In genomic region chr5:7960176-7960575, GRCm38 (mm10) we compare ENCODE assay signal across 8 mouse cellular contexts. TPM values are rescaled to one million over a fixed set of nuclear protein-coding genes. Genes with fewer than 3 reads are reported as not detected.
DNase-seq lines count a peak whose midpoint lies in the region; ATAC-seq and TF ChIP-seq lines count a peak whose summit lies in the region.

Gene Steap4 (plus strand): TSS chr5:7960457.

- no peak within 1 kb of the TSS for H3K27ac ChIP-seq in intestine, postnatal 0 days (ENCODE audit: low read depth, low read length)

- no peaks in the 10 kb centered on the region for H3K4me1 ChIP-seq in intestine, postnatal 0 days (replicated peaks; ENCODE audit: control insufficient read depth, insufficient read depth, low read length)

- peak within 1 kb of the TSS; percentile 19 for H3K4me3 ChIP-seq in intestine, postnatal 0 days (ENCODE audit: low read depth, low read length)

- TF ChIP-seq CTCF in intestine, postnatal 0 days (IDR thresholded peaks at IDR 0.05; ENCODE audit: low read depth), result no peak

- ATAC-seq in intestine, postnatal 0 days, result peak; percentile 51

- no peaks in the 10 kb centered on the region for H3K9me3 ChIP-seq in intestine, postnatal 0 days (ENCODE audit: control insufficient read depth)

- no peaks in the 10 kb centered on the region for H3K27me3 ChIP-seq in intestine, postnatal 0 days (replicated peaks; ENCODE audit: control insufficient read depth, insufficient read depth, low read length)

- H3K4me2 ChIP-seq in intestine, postnatal 0 days (replicated peaks; ENCODE audit: low read depth), result peak within 1 kb of the TSS; percentile 68

- H3K36me3 ChIP-seq in intestine, postnatal 0 days (ENCODE audit: control insufficient read depth, insufficient read depth), result no peaks in the 10 kb centered on the region

- WGBS in intestine, postnatal 0 days, result 3% methylated on average over 20 of the region's 20 CpGs

- peak; percentile 61 for DNase-seq in ZHBTc4 (ENCODE audit: low read depth, low spot score)
- peak; percentile 40 for DNase-seq in embryo, embryonic 10.5 days (ENCODE audit: low spot score)
- DNase-seq in heart, adult 11 months, result peak; percentile 99
- peak; percentile 77 to 81 for DNase-seq in lung, adult 18-20 months
- peak; percentile 45 for DNase-seq in ovary, adult 18-20 months (ENCODE audit: low spot score)
- DNase-seq in frontal cortex, postnatal 36 days (ENCODE audit: low spot score in 2 of 2), result no peak
- no peak for DNase-seq in cerebellum, postnatal 36 days

- H3K9ac ChIP-seq in intestine, postnatal 0 days (ENCODE audit: low read depth, low read length), result no peak within 1 kb of the TSS; the same call in 1 of the 2 replicates

RNA-seq across cellular contexts. Expression of gene Steap4, which starts in this region (rescaled TPM):
- 1.2 and 2.3 TPM in 2 replicates for polyA plus RNA-seq in intestine, postnatal 0 days (2015; fragmentation: Nextera tagmentation; extraction: Ambion mirVana)

Comparison
In these comparisons a context has a peak if more than half of its experiments do, and no peak if none do; other contexts are left out.
1. DNase-seq: peak in ZHBTc4 (single experiment), embryo, embryonic 10.5 days (single experiment), heart, adult 11 months (single experiment), lung, adult 18-20 months (2 of 2) and ovary, adult 18-20 months (single experiment); none in frontal cortex, postnatal 36 days (0 of 2) and cerebellum, postnatal 36 days (0 of 2).